Mouse (Mus musculus): ENCODE data around the gene Ivns1abp. TPM values are rescaled to one million over a fixed set of nuclear protein-coding genes. Genes with fewer than 3 reads are reported as not detected.
A peak's percentile ranks its signal among the peaks of the same experiment; 100 is the strongest.
"Not testable (repeated sequence)": the region's sequence is repeated elsewhere in the genome, so short reads cannot be mapped to it uniquely, and the experiment has no call there.

The Ivns1abp gene
- 220 and 279 TPM in 2 replicates for polyA plus RNA-seq (2014; fragmentation: Nextera tagmentation; extraction: Ambion mirVana)

DNA sequence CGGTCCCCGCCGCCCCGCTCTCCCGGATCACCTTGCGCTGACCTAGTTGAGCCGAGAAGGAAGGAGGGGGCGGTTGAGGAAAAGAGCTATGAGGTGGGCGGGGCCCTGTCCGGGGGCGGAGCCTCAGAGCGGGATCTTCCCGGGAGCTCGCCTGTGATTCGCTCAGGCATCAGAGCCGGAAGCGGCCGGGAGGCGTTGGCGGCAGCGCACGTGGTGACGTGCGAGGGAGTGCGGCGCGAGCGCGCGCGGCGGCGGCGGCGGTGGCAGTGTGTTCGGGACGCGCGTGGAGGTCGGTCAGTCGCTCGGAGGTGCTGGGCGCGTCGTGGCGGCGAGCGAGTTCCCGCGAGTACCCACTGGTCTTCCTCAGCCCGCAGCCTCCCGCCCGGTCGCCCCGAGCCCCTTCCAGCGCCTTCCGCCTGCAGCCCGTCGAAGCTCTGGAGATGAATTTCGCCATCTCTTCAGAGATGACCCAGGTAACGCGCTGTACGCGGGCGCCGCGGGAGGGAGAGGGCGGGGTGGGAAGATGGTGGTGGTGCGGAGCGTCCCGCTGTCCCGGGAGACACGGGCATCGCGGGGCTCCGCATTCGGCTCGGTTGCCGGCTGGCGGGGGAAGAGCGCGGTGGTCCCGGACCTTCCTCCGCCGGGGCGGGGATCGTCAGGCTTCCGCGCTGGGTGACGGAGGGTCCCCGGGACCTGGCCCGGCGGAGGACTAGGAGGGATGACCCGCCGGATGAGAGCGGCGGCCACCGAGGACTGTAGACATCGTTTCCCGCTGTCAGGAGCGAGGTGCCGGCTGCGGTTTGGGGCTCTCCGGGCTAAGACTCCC, at the start of gene Ivns1abp:
TSS of gene Ivns1abp (plus strand) at position 195 of the 826 bp plus-strand sequence.
- Histone ChIP-seq H3K4me3 (ENCODE audit: low read depth, low read length) (peak within 1 kb of the TSS; percentile 86), H3K27ac (ENCODE audit: low read depth, low read length) (peak within 1 kb of the TSS; percentile 96), H3K9ac (replicated peaks; ENCODE audit: low read depth, low read length) (peak within 1 kb of the TSS; percentile 98), H3K4me2 (ENCODE audit: low read depth, low read length) (peak within 1 kb of the TSS; percentile 67), H3K27me3 (ENCODE audit: control insufficient read depth, insufficient read depth, low read length) (no peaks in the 10 kb centered on the region), H3K4me1 (ENCODE audit: control insufficient read depth, insufficient read depth, low read length) (peaks cover 25% of the 10 kb centered on the region), H3K9me3 (ENCODE audit: control insufficient read depth, low read length) (no peaks in the 10 kb centered on the region), H3K36me3 (ENCODE audit: control insufficient read depth, insufficient read depth, low read length) (no peaks in the 10 kb centered on the region)
- WGBS, result under 1% methylated on average over 86 of the region's 104 CpGs
- ATAC-seq (ENCODE audit: low read depth), result peak; percentile 96

DNA sequence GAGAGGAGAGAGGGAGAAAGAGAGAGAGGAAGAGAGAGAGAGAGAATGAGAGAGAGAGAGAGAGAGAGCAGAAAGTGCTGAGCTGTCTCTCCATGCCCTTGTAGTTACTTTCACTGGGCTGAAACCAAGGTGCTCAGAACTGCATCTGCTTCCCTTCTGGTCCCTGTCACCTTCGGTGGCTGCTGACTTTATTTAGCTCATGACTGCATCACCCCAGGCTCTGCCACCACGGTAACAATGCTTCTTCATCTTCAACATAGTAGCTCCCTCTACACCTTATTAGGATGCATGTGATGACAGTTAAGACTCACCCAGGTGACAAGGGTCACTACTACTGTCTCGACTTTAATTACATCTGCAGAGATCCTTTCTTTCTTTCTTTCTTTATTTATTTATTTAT, 48.8 kb upstream of the Ivns1abp start:
- Histone ChIP-seq H3K36me3 (ENCODE audit: control insufficient read depth, insufficient read depth, low read length) (no peaks in the 10 kb centered on the region), H3K4me3 (ENCODE audit: low read depth, low read length) (no peak overlapping the region), H3K9me3 (ENCODE audit: control insufficient read depth, low read length) (no peaks in the 10 kb centered on the region; the same call in 1 of the 2 replicates), H3K9ac (replicated peaks; ENCODE audit: low read depth, low read length) (no peak overlapping the region), H3K4me1 (ENCODE audit: control insufficient read depth, insufficient read depth, low read length) (no peaks in the 10 kb centered on the region), H3K27ac (ENCODE audit: low read depth, low read length) (no peak overlapping the region), H3K4me2 (ENCODE audit: low read depth, low read length) (no peak overlapping the region), H3K27me3 (ENCODE audit: control insufficient read depth, insufficient read depth, low read length) (no peaks in the 10 kb centered on the region)
- WGBS, result 58% methylated on average over 3 of the region's 3 CpGs
- ATAC-seq (ENCODE audit: low read depth), result no peak

DNA sequence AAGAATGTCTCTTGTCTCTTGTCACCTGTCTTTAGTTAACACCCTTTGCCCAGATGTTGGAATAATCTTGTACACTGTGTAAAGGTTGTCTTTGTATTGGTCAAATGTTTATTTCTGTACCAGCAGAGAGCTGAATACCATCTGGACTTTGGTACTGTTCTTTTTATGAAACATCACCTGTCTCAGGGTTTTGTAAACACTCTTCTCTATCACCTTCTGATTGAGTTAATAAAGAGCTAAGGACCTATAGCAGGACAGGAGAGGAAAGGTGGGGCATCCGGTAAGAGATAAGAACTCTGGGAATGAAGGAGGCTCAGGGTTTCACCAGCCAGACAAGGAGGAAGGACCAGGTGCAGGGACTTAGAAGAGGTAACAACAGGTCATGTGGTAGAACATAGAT, 47.7 kb upstream of the Ivns1abp start:
- H3K27me3 ChIP-seq (ENCODE audit: control insufficient read depth, insufficient read depth, low read length), result no peaks in the 10 kb centered on the region
- H3K4me2 ChIP-seq (ENCODE audit: low read depth, low read length), result no peak overlapping the region
- WGBS, result 95% methylated on average over 1 of the region's 1 CpGs
- H3K9me3 ChIP-seq (ENCODE audit: control insufficient read depth, low read length), result no peaks in the 10 kb centered on the region; the same call in 1 of the 2 replicates
- no peaks in the 10 kb centered on the region for H3K4me1 ChIP-seq (ENCODE audit: control insufficient read depth, insufficient read depth, low read length)
- H3K9ac ChIP-seq (replicated peaks; ENCODE audit: low read depth, low read length), result no peak overlapping the region
- H3K27ac ChIP-seq (ENCODE audit: low read depth, low read length), result no peak overlapping the region
- no peak for ATAC-seq (ENCODE audit: low read depth)
- H3K36me3 ChIP-seq (ENCODE audit: control insufficient read depth, insufficient read depth, low read length), result no peaks in the 10 kb centered on the region
- H3K4me3 ChIP-seq (ENCODE audit: low read depth, low read length), result no peak overlapping the region

DNA sequence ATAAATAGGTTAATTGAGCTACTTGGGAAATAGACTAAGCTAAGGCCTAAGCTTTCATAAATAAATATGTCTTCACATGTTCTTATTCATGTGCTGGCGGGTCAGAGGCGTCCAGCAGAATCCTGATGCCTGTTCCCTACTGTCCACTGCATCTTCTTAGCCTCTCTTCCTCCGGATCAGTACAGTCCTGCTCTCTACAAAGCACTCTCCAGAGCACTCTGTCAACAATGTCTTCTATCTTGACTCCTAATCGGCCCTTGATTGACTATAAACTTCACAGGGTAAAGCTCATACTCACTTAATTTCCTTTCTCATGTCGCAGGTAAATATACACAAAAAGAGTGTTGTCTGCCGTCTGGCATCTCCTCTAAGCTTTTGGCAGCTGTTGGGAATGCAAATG, 47.3 kb upstream of the Ivns1abp start:
- H3K36me3 ChIP-seq (ENCODE audit: control insufficient read depth, insufficient read depth, low read length), result no peaks in the 10 kb centered on the region
- H3K4me1 ChIP-seq (ENCODE audit: control insufficient read depth, insufficient read depth, low read length), result no peaks in the 10 kb centered on the region
- H3K4me2 ChIP-seq (ENCODE audit: low read depth, low read length), result no peak overlapping the region
- H3K27me3 ChIP-seq (ENCODE audit: control insufficient read depth, insufficient read depth, low read length), result no peaks in the 10 kb centered on the region
- WGBS, result 88% methylated on average over 6 of the region's 6 CpGs
- H3K27ac ChIP-seq (ENCODE audit: low read depth, low read length), result no peak overlapping the region
- H3K9me3 ChIP-seq (ENCODE audit: control insufficient read depth, low read length), result no peaks in the 10 kb centered on the region; the same call in 1 of the 2 replicates
- ATAC-seq (ENCODE audit: low read depth), result no peak
- no peak overlapping the region for H3K9ac ChIP-seq (replicated peaks; ENCODE audit: low read depth, low read length)
- no peak overlapping the region for H3K4me3 ChIP-seq (ENCODE audit: low read depth, low read length)

DNA sequence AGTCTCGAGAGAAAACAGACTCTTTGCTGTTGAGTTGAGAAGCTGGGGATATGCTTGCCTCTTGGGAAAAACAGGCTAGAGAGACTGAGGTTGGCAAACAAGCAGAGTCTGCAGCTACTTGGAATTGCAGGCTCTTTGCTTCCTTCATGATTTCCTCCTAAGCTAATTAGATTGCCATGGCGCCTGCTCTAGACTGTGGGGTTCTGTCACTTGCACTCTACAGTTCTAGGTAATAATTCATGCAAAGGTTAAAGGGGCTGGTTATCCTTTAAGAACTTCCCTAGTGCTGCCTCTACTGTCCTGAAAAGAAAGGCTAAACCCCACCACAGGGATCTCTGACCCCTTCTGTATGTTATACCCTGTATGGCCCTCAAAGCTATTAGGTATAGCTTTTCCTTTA, 46.7 kb upstream of the Ivns1abp start:
- no peaks in the 10 kb centered on the region for H3K27me3 ChIP-seq (ENCODE audit: control insufficient read depth, insufficient read depth, low read length)
- WGBS, result 88% methylated on average over 2 of the region's 2 CpGs
- no peaks in the 10 kb centered on the region for H3K4me1 ChIP-seq (ENCODE audit: control insufficient read depth, insufficient read depth, low read length)
- H3K27ac ChIP-seq (ENCODE audit: low read depth, low read length), result no peak overlapping the region
- no peak overlapping the region for H3K9ac ChIP-seq (replicated peaks; ENCODE audit: low read depth, low read length)
- no peak overlapping the region for H3K4me3 ChIP-seq (ENCODE audit: low read depth, low read length)
- no peak overlapping the region for H3K4me2 ChIP-seq (ENCODE audit: low read depth, low read length)
- H3K9me3 ChIP-seq (ENCODE audit: control insufficient read depth, low read length), result no peaks in the 10 kb centered on the region; the same call in 1 of the 2 replicates
- ATAC-seq (ENCODE audit: low read depth), result no peak
- no peaks in the 10 kb centered on the region for H3K36me3 ChIP-seq (ENCODE audit: control insufficient read depth, insufficient read depth, low read length)

DNA sequence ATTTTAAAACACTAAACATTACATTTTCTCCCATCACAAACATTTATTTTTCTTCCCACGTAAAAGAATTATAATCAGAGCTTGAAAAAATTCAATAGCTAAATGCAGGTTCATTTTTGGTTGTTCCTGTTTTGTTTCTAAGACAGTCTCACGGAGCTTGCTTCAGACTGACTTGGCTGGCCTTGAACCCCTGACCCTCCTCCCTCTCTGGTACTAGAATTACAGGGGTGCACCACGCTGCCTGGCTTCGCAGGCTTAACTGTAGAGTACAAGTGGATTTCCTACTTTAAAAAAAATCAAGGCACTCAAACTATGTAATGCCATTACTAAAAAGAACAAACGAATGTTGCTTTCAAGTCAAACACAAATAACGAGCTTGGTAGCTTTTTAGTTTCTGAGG, 42.8 kb upstream of the Ivns1abp start:
- H3K4me1 ChIP-seq (ENCODE audit: control insufficient read depth, insufficient read depth, low read length), result no peaks in the 10 kb centered on the region
- H3K4me3 ChIP-seq (ENCODE audit: low read depth, low read length), result no peak overlapping the region
- no peak overlapping the region for H3K4me2 ChIP-seq (ENCODE audit: low read depth, low read length)
- no peaks in the 10 kb centered on the region; the same call in 1 of the 2 replicates for H3K9me3 ChIP-seq (ENCODE audit: control insufficient read depth, low read length)
- no peaks in the 10 kb centered on the region for H3K27me3 ChIP-seq (ENCODE audit: control insufficient read depth, insufficient read depth, low read length)
- no peak for ATAC-seq (ENCODE audit: low read depth)
- 86% methylated on average over 6 of the region's 6 CpGs for WGBS
- no peak overlapping the region for H3K27ac ChIP-seq (ENCODE audit: low read depth, low read length)
- H3K36me3 ChIP-seq (ENCODE audit: control insufficient read depth, insufficient read depth, low read length), result no peaks in the 10 kb centered on the region
- no peak overlapping the region for H3K9ac ChIP-seq (replicated peaks; ENCODE audit: low read depth, low read length)

DNA sequence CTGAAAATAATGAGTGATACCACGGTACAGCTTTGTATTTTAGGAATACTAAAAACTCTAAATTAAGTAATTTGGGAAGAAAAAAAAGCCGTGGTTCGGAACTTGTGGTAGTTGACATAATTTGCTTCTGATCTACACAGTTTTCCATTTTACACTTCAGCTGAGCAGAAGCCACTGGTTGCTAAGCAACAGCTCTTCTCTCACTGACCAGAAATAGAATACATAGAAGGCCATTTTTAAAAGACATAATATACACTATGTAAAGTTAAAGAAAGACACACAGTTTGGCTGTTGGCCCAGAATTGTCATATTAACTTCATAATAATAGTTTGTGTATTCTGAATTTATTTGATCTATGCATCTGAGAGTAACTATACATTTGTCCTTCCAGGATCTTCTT, 42.4 kb upstream of the Ivns1abp start:
- no peak overlapping the region for H3K4me3 ChIP-seq (ENCODE audit: low read depth, low read length)
- 82% methylated on average over 3 of the region's 3 CpGs for WGBS
- H3K9ac ChIP-seq (replicated peaks; ENCODE audit: low read depth, low read length), result no peak overlapping the region
- H3K36me3 ChIP-seq (ENCODE audit: control insufficient read depth, insufficient read depth, low read length), result no peaks in the 10 kb centered on the region
- no peaks in the 10 kb centered on the region for H3K4me1 ChIP-seq (ENCODE audit: control insufficient read depth, insufficient read depth, low read length)
- no peaks in the 10 kb centered on the region; the same call in 1 of the 2 replicates for H3K9me3 ChIP-seq (ENCODE audit: control insufficient read depth, low read length)
- no peaks in the 10 kb centered on the region for H3K27me3 ChIP-seq (ENCODE audit: control insufficient read depth, insufficient read depth, low read length)
- H3K27ac ChIP-seq (ENCODE audit: low read depth, low read length), result no peak overlapping the region
- ATAC-seq (ENCODE audit: low read depth), result no peak
- no peak overlapping the region for H3K4me2 ChIP-seq (ENCODE audit: low read depth, low read length)

DNA sequence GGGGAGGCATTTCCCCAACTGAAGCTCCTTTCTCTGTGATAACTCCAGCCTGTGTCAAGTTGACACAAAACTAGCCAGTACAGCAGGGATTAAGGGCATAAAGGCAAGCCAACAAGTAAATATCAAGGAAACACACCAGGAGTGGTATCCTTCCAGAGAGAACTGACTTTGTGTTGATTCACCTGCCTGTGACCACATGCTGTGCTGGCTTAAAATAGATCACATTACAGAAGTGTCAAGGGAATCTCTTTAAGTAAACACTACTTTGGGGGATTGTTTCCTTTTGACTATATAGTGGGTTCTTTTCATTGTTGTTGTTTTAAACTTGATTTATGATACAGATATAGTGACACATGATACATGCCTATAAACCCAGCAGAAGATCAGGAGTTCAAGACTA, 41.0 kb upstream of the Ivns1abp start:
- Histone ChIP-seq H3K4me2 (ENCODE audit: low read depth, low read length) (no peak overlapping the region), H3K36me3 (ENCODE audit: control insufficient read depth, insufficient read depth, low read length) (no peaks in the 10 kb centered on the region), H3K9me3 (ENCODE audit: control insufficient read depth, low read length) (no peaks in the 10 kb centered on the region; the same call in 1 of the 2 replicates), H3K4me3 (ENCODE audit: low read depth, low read length) (no peak overlapping the region), H3K4me1 (ENCODE audit: control insufficient read depth, insufficient read depth, low read length) (no peaks in the 10 kb centered on the region), H3K9ac (replicated peaks; ENCODE audit: low read depth, low read length) (no peak overlapping the region), H3K27ac (ENCODE audit: low read depth, low read length) (no peak overlapping the region), H3K27me3 (ENCODE audit: control insufficient read depth, insufficient read depth, low read length) (no peaks in the 10 kb centered on the region)
- ATAC-seq (ENCODE audit: low read depth), result no peak

DNA sequence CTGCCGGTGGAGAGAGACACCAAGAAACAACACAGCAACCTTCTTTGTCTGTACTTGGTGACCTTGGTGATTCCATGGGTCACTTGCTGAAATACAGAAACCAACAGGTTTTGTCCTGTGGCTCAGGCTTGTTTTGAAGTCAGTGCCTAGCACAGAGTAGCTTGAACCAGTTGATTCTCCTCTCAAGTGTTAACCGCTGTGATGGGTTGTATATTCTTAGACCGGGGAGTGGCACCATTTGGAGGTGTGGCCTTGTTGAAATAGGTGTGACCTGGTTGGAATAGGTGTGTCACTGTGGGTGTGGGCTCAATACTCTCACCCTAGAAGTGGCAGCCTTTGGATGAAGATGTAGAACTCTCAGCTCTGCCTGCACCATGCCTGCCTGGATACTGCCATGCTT, 39.3 kb upstream of the Ivns1abp start:
- not testable (repeated sequence) for ATAC-seq (ENCODE audit: low read depth); H3K4me3 ChIP-seq (ENCODE audit: low read depth, low read length); H3K36me3 ChIP-seq (ENCODE audit: control insufficient read depth, insufficient read depth, low read length); H3K4me2 ChIP-seq (ENCODE audit: low read depth, low read length); H3K27me3 ChIP-seq (ENCODE audit: control insufficient read depth, insufficient read depth, low read length); H3K9me3 ChIP-seq (ENCODE audit: control insufficient read depth, low read length); H3K4me1 ChIP-seq (ENCODE audit: control insufficient read depth, insufficient read depth, low read length); H3K27ac ChIP-seq (ENCODE audit: low read depth, low read length); H3K9ac ChIP-seq (replicated peaks; ENCODE audit: low read depth, low read length)
- WGBS, result 74% methylated on average over 3 of the region's 3 CpGs
